Mouse (Mus musculus) granulocyte monocyte progenitor cell, adult 5-6 weeks (primary cell): ENCODE measurements around the gene Wwp2. TPM values are rescaled to one million over a fixed set of nuclear protein-coding genes. Genes with fewer than 3 reads are reported as not detected.
A peak's percentile ranks its signal among the peaks of the same experiment; 100 is the strongest.

ENCODE experiments used
- ATAC-seq: replicated peaks from 2 replicates; pipeline ENCODE4 v1.8.0; 2016; ENCODE audit warnings: mild to moderate bottlenecking, moderate TSS enrichment, inconsistent platforms; ENCODE audit not compliant: poor library complexity, severe bottlenecking
- total RNA-seq, 2 experiments: library from RNA; stranded (forward) in 1 of 2; stranded (reverse) in 1 of 2; fragments of 200-712, 200-1000 nt in 1 of 2; fragments of >200 nt in 1 of 2; fragmentation: Nextera tagmentation in 1 of 2; gene quantifications; 2 replicates each; pipeline ENCODE4 v1.2.3; 2014 to 2017

The Wwp2 gene
- total RNA-seq, 2 experiments from 2014 or later = 48.3 to 73.0 TPM

GRCm38 (mm10) chr8:107544651-107545174, 108.5 kb downstream of the Wwp2 start:
- ATAC-seq = no peak

GRCm38 (mm10) chr8:107545621-107546152, 109.5 kb downstream of the Wwp2 start:
- no peak for ATAC-seq

DNA sequence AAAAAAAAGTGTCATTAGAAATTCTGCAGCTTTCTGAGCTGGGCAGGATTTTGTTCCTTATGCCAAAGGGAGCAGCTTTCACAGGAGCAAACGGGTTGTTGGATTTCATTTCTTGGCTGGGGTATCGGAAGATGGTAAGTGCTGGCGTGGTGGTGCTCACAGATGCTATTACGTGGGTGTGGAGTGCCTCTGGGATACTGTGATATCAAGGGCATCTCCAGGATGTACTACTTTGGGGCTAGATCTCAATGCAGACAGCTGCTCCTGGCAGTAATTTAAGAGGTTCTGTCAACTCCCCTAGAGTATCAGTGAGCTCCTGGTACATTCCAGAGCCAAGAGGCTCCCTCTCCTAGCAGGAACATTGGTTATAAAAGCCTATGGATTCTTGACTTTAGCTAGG, 110.0 kb downstream of the Wwp2 start:
- ATAC-seq = no peak

DNA sequence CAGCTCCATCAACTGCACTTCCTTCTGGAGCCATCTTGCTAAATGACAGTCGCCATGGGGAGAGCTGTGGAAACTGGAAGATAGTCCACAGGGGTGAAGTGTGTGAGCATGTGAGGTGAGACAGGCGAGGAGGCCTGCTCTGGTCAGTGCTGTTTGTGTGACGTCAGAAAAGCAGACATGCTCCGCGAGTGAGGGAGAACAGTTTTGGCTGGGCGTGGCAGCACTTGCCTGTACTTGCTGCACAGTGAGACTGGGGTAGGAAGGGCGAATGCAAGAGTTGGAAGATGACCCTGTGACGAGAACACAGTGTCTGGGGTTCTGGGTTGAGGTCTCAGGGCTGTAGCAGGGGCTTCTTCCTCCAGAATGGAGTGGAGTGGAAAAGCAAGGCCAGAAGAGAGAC, 110.7 kb downstream of the Wwp2 start:
- ATAC-seq = no peak

DNA sequence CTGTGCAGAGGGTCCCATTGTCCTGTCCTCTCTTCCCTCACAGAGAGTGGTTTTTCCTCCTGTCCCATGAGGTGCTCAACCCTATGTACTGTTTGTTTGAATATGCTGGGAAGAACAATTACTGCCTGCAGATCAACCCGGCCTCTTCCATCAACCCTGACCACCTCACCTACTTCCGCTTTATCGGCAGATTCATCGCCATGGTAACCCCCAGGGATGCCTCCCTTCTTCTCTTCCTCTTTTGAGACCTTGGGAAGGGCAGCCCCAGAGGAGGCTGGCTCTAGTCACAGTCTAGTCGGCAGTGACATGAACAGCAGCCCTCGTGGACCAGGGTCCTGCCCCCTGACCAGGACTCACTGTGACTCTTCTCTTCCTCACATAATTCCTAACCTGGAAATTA, 116.1 kb downstream of the Wwp2 start:
- ATAC-seq = peak; percentile 97

GRCm38 (mm10) chr8:107555231-107555630, 119.1 kb downstream of the Wwp2 start:
- no peak for ATAC-seq

- ATAC-seq = no peak
These were observed 120.4 kb downstream of the Wwp2 start for GRCm38 (mm10) chr8:107556511-107556936.

- peak; percentile 89 for ATAC-seq
These were observed 124.8 kb downstream of the Wwp2 start for GRCm38 (mm10) chr8:107560820-107561536.

DNA sequence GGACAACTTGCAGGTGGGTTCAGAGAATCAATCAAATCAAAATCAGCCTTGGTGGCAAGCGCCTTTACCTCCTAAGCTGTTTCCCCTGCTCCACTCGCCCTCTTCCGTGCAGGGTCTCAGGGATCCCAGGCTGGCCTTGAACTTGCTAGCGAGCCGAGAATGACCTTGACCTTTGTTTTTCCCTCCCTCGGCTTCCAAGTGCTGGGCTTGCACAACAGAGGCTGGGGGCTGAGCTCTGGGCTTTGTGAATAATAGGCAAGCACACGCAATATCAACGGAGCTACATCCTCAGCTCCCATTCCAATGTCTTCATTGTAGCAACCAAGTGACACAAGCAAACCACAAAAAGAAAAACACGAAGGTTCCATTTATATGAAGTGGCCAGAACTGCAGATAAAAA, 126.0 kb downstream of the Wwp2 start:
- 0 out of 2 replicates have a peak, but pooled peaks have one; percentile 13 for ATAC-seq

DNA sequence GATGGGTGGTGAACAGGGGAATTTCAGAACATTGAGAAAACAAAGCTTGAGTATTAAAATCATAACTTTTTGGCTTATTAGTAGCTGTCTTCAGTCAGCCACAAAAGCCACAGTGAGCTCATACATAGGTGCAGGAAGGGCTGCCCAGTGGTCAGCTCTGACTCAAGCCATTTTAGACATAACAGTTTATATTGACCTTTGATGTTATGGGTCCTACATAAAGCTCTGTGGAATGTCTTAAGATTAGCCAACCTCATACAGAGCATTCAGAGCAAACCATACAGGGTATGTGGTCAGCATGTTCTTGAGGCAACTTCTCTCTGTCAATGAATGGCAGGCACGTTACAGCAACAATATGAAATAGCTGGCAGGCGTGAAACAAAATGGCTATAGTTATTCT, 134.9 kb downstream of the Wwp2 start:
- ATAC-seq = peak; percentile 33; the same call in 1 of the 2 replicates

GRCm38 (mm10) chr8:107571486-107572135, 135.4 kb downstream of the Wwp2 start:
- ATAC-seq = peak; percentile 24; the same call in 1 of the 2 replicates

GRCm38 (mm10) chr8:107572497-107572896, 136.3 kb downstream of the Wwp2 start:
- peak; percentile 77 for ATAC-seq

GRCm38 (mm10) chr8:107574771-107575170, 138.6 kb downstream of the Wwp2 start:
- ATAC-seq = peak; percentile 50

- peak; percentile 67 for ATAC-seq
These were observed 140.5 kb downstream of the Wwp2 start for GRCm38 (mm10) chr8:107576702-107577101.

- peak; percentile 31 for ATAC-seq
These were observed 141.5 kb downstream of the Wwp2 start for GRCm38 (mm10) chr8:107577640-107578039.

- peak; percentile 74 for ATAC-seq
These were observed 142.0 kb downstream of the Wwp2 start for GRCm38 (mm10) chr8:107578132-107578531.

DNA sequence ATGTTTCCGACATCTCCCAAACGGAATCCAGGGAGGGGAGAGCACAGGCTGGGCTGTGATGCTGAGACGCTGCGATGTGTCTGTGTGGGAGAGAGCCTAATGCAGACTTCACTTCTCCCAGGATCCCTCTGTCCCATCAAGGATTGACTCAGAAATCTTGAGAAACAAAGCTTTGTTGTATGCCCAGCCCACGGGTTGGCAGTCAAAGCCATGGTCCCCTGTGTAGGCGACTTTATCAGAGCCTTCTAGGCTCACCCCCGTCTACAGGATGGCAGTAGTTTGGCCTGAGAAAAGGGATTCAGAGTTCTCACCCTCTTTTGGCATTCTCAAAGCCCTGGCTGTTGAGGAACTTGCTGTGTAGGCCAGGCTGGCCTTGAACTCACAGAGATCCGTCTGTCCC, 142.4 kb downstream of the Wwp2 start:
- ATAC-seq = no peak

GRCm38 (mm10) chr8:107580879-107581278, 144.7 kb downstream of the Wwp2 start:
- ATAC-seq = no peak

DNA sequence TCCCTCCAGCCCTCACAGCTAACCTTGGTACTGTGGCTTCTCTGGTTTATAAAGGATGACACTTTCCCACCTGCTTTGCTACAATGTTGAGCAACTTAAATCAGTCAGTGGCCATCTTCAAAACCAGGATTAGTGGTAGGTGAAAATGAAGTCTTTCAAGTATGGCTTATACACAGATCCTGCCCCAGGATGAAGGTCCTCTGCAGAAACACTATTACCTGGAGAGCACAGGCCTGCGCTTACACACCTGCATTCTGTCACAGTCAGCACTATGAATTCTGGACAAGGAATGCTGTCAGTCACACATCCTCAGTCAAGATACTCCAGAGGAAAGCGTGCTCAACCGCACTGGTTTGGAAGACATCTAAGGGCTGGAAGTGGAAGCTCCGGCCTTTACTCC, 145.4 kb downstream of the Wwp2 start:
- ATAC-seq = no peak

DNA sequence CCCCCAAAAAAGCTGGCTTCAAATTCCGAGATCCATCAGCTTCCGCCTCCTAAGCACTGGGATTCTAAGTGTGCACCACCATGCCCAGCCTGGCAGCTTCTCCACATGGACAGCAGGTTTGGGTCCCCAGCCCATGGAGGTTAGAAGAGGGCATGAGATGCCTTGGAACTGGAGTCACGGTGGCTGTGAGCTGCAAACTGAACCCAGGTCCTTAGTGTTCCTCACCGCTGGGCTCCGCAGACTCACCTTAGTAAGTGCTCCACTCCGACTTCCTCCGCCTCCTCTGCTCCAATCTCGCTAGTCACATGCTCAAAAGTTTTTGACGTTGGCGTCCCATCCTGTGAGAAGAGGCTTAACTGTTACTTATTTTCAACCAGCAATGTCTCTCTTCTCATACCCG, 146.0 kb downstream of the Wwp2 start:
- ATAC-seq = no peak

DNA sequence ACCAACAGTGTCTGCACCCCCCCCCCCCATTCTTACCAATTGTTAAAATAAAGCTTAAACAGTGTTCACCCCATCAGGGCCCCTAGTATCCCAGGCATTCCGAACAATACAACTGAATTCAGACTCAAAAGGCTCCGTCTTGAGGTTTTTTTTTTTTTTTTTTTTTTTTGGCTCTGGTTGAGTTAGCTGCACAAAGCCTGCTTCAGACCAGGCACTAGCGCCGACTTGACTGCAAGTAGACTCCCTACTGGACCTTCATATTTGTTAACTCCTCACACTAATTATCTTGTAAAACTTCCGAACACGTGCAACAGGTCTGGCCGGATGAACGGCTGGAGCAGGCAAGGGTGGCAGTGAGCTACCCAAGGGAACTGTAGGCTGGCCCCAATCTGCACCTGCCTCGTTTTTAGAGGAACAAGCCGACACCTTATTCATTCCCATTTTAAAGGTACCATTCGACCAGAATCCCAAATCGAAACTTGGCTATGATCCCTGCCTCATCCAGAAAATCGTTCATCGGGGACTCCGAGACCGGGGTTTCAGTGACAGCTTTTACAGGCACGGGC, 151.3 kb downstream of the Wwp2 start:
- ATAC-seq = no peak
